Mouse (Mus musculus) regulatory T cell (primary cell): ENCODE measurements at regions not wholly inside any gene's neighbourhood (a gene's known extent, or its start where the extent isn't known, plus 50 kb on each side); places are given as distances from the start of the nearest gene placed in this dataset.

ENCODE experiments used
- in situ Hi-C: fragments of 300-600 bp; cut with MboI, MseI; formaldehyde crosslinking; loops from one replicate; pipeline ENCODE4 v1.15.1; 2025; ENCODE audit warnings: high pct_unique_total_duplicates

DNA sequence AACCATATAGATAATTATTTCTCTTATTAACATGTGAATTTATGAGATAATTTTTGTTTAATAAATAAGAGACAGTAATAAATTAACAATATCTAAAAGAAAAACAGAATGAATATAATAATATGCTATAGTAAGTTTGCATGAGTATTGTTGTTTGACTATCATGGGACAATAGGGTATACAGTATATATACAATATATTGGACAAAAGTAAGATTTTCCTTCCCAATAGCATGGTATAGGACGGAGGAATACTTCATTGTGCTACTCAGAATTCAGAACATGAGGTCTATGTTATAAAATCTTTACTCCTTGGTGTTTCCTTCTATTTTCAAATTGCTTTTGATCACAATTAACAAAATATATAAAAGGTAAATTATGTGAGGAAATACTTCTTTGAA, 771.0 kb upstream of the Pcdh20 start:
- in situ Hi-C loops = no loop called here

GRCm38 (mm10) chr14:89236501-89236900, 765.3 kb upstream of the Pcdh20 start:
- in situ Hi-C loops = no loop called here

DNA sequence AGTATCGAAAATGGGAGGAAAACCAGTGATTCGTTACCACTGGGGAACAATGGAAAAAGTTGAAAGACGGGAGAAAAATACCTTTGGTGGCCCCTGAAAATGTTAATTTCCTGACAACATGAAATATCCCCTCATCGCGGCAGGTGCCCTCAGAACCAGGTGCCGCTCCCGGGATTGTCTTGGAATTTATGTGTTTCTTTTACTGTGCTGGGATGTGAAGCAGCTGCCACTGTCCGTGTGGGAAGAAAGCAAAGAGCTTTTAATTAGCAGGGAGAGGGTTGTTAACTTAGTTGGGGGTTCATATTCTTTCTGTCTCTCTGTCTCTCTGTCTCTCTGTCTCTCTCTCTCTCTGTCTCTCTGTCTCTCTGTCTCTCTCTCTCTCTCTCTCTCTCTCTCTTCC, 759.3 kb upstream of the Pcdh20 start:
- in situ Hi-C loops = no loop called here

- in situ Hi-C loops = no loop called here
Measured at GRCm38 (mm10) chr14:89217390-89217789, 746.2 kb upstream of the Pcdh20 start.

DNA sequence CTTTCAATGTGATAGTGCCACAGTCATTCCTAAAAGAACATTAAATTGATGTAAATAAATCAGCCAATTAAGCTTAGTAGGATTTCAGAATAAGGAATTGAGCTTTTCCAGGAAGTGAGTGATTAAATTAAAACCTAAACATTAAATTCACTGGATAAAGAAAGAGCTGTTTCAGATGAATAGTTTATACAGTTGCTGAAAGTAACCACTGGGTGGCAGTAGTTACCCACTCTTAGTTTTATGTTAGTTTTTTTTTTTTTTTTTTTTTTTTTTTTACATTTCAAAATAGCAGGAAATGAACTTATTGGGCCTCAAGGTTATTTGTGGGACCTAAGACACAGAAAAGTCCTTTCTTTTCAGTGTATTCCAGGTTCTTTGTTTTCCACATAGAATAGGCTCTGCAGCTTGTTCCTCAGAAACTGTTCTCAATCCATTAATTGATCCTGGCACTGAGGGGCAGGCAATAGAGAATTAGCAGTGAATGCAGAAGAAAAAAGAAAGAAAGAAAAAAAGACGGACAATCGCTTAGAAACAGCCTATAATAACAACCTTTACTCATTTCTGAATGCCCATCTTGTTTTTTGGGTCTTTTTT, 710.3 kb upstream of the Pcdh20 start:
- in situ Hi-C loops = no loop called here

GRCm38 (mm10) chr14:89142994-89143686, 671.9 kb upstream of the Pcdh20 start:
- in situ Hi-C loops = no loop called here

DNA sequence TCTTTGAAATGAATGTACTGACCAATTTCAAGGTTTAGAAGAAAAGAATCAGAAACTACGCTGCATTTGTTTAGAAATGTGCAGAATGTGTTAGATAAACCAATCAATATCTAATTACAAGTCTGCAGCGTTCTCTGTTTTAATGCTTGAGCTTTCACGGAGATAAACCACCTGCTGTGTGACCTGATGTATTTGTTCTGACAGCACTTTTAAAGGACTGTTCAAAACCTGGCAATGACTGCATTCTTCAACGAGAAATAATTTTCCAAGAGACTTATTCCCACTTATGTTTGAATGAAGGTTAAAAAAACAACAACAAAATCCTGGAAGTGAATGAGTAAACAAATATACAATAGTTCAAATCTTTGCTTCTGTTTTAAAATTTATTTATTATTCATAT, 628.1 kb upstream of the Pcdh20 start:
- in situ Hi-C loops = no loop called here

DNA sequence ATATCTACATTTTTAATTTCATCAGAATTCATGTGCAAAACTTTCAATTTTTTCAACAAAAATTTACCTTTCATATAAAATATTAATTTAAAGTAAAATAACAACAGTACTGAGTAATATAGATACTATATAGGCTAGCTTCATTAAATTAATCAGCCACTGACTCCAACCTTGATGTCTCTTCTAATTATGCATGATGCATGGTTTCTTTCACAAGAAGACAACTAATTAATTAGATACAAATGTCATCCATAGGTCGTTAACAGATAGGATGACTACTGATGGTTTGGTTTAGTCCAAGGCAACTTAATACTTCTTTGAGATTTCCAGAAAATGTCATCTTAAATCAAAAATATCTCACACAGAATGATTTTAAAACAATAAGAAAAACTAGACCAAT, 618.5 kb upstream of the Pcdh20 start:
- in situ Hi-C loops = no loop called here

DNA sequence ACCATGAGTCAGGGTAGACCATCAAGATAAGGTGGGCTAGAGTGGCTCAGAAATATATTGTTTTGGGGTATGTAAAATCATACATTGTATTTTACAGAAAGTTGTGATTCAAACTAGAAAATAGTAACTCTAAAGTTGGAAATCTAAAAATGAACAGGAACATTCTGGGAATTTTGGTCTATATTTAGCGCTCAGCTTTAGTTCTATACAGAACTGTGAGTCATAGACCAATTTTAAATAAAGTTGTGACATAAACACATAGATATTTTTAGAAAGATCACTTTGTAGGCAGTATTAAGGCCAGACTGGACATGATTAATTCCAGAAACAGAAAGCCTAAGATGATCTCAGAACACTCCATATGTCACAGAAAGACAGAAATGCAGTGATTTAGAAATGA, 604.8 kb upstream of the Pcdh20 start:
- in situ Hi-C loops = loop anchor here (10.0 kb wide), 1 partner anchor 399 kb away; no protein-coding TSS in a partner anchor

DNA sequence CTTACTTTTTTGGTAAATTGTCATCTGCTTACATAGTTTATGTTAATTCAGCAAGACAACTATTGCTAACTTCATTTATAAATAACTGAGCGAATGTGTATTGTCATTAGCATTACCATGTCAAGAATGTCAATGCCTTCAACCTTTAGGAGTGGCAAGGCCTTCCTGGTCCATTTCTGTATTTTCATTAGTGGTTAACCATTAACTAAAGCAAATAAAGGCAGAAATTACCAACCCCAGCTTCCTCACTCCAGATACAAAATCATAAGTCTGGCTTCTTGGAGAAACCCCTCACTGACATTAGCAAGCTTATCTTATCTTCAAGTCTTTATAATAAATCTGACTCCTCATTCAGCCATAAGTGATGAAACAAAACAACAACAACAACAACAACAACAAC, 592.8 kb upstream of the Pcdh20 start:
- in situ Hi-C loops = no loop called here

- in situ Hi-C loops = no loop called here
Measured at GRCm38 (mm10) chr14:89062583-89063436, 591.6 kb upstream of the Pcdh20 start.

DNA sequence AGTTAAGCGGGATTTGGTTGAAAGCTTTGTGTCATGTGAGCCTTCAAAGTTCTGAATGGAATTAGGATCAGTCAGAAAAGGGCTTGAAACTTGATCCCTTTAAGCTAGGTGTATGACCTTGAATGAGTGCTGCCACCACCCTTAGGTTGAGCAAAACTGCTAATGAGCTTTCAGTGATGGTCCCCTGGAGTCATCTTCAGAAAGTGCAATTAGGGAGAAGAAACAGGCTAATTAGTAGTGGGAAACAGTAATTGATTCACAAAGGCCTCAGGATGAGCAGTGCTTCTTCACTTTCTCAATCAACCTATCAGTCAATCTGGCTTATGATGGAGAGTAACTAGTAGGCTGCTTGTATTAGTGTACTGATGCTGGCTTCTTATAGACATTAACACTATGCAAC, 590.1 kb upstream of the Pcdh20 start:
- in situ Hi-C loops = no loop called here

DNA sequence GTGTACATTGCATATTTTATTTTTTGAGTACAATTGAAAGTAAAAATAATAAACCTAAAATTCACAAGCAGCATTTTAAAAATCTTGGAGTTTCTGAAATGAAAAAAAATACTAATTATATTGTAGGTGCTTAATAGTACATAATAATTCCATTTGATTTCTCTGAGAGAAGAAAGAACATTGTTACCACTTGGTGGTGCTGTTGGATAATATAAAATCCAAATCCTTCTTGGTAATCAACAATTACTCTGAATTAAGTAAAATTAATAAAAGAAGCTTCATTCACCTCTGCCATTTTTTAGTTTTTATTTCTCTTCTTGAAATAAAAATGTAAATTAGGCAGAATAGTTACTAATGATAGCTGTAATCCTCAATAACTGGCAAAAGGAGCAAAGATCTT, 563.2 kb upstream of the Pcdh20 start:
- in situ Hi-C loops = no loop called here

DNA sequence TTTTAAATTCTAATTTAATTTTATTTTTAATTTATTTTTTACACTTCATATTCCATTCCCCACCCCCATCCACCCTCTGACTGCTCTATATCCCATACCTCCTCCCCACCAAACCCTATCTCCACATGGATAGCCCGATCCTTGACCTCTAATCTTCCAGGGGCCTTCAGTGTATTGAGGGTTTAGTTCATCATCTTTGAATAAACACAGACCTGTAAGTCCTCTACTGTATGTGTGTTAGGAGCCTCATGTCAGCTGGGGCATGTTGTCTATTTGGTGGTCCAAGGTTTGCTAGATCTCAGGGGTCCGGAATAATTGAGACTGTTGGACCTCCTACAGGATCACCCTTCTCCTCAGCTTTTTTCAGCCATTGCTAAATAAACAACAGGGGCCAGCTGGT, 540.2 kb upstream of the Pcdh20 start:
- in situ Hi-C loops = no loop called here

- in situ Hi-C loops = no loop called here
Measured at GRCm38 (mm10) chr14:89009648-89010047, 538.5 kb upstream of the Pcdh20 start.

DNA sequence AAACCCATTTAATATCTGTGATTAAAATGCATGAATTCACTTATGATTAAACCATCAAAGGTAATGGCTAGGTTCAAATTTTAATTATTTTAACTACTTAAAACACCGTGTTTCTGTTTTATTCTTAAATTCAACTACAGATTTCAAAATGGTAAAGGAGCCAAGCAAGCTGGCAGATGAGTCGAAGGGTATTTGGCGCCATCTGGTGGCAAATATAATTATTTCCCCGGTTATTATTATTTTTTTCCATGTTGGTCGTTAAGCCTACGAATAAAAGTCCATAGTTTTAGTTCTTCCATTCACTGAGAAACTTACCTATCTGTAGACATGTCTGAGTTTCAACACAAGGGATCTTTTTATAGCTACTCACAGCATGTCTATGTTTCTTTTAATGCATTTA, 510.7 kb upstream of the Pcdh20 start:
- in situ Hi-C loops = loop anchor here (25.0 kb wide), 1 partner anchor 895 kb away; no protein-coding TSS in a partner anchor

GRCm38 (mm10) chr14:88976007-88976406, 504.8 kb upstream of the Pcdh20 start:
- in situ Hi-C loops = loop anchor here (25.0 kb wide), 1 partner anchor 889 kb away; no protein-coding TSS in a partner anchor

- in situ Hi-C loops = no loop called here
Measured at GRCm38 (mm10) chr14:88934569-88934968, 463.4 kb upstream of the Pcdh20 start.
